Mouse (Mus musculus) erythroblast, adult 5-6 weeks (primary cell): ENCODE data around the gene Asb1. TPM values are rescaled to one million over a fixed set of nuclear protein-coding genes. Genes with fewer than 3 reads are reported as not detected.

Source experiments
- ATAC-seq: replicated peaks from 2 replicates; pipeline ENCODE4 v1.8.0; 2016; ENCODE audit warnings: moderate number of reproducible peaks, mild to moderate bottlenecking, moderate TSS enrichment, inconsistent platforms; ENCODE audit not compliant: poor library complexity, low FRiP score, severe bottlenecking
- total RNA-seq, 2 experiments: library from RNA; stranded (forward) in 1 of 2; stranded (reverse) in 1 of 2; fragments of 150-400 nt in 1 of 2; fragments of 200-764, 138-1000 nt in 1 of 2; gene quantifications; 2 replicates each; pipeline versions ENCODE4 v1.2.3 to v1.2.4; 2015 to 2017; ENCODE audit warnings: low replicate concordance in 2 of 2

Gene Asb1
- total RNA-seq, 2 experiments from 2014 or later: 106 to 299 TPM

GRCm38 (mm10) chr1:91541042-91541592 is 773 bp downstream of the Asb1 start:
- no peak for ATAC-seq

GRCm38 (mm10) chr1:91543974-91544373 is 3.6 kb downstream of the Asb1 start:
- 0 out of 2 replicates have a peak, but pooled peaks have one; percentile 13 for ATAC-seq

- peak; percentile 55 for ATAC-seq
Observed at GRCm38 (mm10) chr1:91545226-91545625, 4.9 kb downstream of the Asb1 start.

DNA sequence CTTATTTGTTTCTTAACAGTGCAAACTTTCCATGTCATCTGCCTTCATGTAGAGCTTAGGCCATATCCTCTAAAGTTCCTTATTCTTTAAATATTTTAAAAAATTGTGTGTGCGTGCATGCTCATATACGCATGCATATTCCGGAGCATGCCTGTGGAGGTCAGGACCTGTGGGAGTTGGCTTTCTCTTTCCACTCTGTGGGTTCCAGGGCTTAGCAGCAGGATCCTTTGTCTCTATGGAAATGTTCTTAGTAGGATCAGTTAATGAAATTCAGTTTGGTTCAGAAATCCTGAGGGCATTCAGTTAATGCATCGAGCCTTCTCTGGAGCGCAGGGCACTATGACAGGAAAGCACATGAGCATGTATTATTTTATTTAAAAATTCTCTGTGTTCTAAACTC is 7.2 kb downstream of the Asb1 start:
- no peak for ATAC-seq

GRCm38 (mm10) chr1:91549073-91549472 is 8.7 kb downstream of the Asb1 start:
- ATAC-seq: peak; percentile 58

DNA sequence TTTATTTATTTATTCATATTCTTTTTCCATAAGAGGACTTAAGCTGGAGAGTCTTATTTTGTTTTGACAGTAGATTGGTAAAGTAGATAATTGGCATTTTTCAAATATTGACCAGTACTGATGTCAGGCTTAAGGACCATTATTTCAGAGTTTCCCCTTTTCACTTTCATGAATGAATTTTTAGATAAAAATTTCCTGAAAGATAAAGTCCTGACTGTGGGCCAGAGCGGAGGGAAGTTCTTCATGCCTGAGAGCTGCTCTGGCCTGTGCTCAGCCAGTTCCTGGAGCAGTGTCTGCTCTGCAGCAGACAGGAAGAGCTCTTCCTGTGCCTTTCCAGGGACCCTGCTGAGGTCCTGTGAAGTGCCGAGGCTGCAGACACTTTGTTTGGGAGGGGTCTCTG is 16.8 kb downstream of the Asb1 start:
- no peak for ATAC-seq

GRCm38 (mm10) chr1:91561226-91561625 is 20.9 kb downstream of the Asb1 start:
- no peak for ATAC-seq

- no peak for ATAC-seq
Observed at GRCm38 (mm10) chr1:91562977-91563590, 22.7 kb downstream of the Asb1 start.

DNA sequence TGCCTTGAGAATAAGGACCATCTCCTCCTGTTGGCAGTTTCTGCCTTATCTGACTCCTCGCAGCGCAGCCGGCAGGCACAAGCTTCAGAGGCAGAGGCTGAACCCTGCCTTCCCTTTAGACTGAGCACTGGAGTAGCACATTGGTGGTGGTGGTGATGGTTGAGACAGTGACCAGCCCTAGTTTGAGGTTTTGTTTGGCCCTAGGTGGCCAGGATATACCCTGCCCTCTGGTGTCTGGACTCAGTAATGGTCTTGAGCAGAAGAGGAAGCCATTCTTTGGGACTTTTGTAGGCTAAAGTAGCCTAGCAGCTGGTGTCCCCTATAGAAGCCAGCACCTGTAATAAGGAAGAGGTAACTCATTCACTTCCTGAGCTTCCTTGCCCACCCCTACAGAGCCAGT is 23.7 kb downstream of the Asb1 start:
- ATAC-seq: peak; percentile 64

DNA sequence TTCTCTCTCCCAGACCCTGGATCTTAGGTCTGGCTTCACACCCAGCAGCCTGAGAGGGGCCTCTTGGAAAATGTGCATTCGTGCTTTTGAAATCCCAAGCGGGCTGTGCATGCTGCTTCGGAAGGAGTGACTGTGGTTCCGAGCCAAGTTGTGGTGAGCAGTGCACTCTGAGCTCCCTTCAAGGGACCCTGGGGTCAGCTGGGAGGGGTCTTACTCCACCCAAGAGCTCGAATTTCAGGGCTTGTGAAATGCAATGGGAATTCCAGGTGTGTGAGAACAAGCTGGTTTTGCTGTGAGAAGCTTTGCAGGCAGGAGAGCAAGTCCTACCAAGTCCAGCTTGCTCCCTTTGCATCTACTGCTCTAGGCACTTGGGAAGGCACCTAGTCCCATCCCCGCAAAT is 24.3 kb downstream of the Asb1 start:
- no peak for ATAC-seq

DNA sequence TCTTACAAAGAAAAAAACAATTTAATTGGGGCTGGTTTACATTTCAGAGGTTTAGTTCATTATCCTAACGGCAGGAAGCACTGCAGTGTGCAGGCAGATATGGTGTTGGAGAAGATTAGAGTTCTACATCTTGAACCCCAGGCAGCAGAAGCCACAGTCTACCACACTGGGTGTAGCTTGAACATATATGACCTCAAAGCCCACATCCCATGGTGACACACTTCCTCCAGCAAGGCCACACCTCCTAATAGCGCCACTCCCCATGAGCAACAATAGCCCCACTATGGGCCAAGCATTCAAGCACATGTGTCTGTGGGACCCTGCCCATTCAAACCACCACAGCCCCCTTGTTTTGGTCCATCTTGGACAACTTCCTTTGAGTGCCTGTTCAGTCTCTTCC is 26.9 kb downstream of the Asb1 start:
- no peak for ATAC-seq

GRCm38 (mm10) chr1:91572458-91572857 is 32.1 kb downstream of the Asb1 start:
- no peak for ATAC-seq

- ATAC-seq: peak; percentile 58
Observed at GRCm38 (mm10) chr1:91574208-91574607, 33.9 kb downstream of the Asb1 start.

- no peak for ATAC-seq
Observed at GRCm38 (mm10) chr1:91577883-91578517, 37.7 kb downstream of the Asb1 start.

DNA sequence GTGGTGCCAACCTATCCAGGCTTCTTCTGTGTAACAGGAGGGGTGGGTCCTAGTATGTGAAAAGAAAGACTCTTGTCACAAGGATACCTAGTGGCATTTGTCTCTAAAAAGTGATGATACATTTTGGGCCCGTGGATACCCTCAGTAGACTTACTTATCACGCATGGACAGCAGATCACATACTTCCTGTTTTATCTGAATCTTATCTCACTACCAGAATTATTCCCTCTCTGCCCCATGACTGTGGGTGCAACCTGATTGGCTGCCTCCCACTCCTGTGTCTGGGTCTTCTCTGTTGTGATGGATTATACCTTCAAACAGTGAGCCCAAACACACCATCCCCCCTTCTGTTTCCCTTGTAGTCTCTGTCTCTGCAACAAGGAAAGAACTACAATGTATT is 40.2 kb downstream of the Asb1 start:
- ATAC-seq: no peak

DNA sequence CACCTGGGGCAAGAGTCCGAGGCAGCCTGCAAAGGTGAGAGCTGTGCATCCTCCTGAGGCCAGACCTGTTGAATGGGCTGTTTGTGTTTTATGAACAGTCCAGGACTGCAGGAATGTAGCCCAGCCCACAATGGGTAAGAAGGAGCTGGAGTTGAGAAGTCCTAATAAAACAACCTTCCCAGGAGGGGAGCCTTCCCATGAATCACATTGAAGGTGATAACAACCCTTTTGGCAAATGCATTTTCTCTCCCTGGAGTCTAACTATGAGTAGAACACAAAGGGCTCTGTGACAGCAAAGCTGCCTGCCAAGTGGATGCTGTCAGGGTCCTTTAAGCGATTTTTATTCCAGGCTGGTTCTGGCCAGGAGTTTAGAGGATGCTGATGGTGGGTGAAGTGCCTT is 40.9 kb downstream of the Asb1 start:
- no peak for ATAC-seq

DNA sequence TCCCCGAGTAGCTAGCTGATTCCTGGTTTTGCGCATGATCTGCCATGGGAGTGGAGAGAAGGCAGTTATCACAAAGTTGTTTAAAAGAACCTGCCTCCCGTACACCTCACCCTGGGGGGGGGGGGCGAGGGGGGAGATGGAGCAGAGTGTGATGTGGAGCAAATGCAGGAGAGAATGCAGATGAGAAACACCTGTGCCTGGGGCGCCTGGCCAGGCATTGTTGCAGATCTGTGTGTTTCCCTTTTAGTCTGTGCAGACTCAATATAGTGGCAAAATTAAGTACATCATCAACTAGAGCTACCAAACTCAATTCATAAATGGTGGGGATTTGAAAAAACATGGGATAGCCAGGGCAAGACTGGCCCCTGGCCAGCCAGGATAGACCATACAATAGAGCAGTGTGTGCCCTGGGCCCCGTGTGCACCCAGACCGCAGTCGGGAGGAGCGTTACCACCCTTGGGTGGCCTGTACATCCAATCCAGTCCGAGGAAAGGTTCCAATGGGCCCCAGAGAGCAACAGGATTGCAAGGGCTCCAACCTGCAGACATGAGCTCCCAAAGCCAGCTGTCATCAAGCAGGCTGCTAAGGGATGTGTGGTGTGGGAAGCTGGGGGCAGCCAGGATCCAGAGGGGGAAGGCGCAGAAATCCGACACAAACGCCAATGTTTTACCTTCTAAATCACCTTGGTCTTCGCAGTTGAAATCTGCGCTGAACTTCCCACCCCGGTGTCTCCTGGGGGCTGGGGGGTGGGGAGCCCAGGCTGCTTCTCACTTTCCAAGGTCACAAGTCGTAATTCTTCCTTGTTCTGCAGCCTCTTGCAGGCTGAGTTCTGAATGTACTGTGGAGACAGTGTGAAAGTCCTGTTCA is 44.9 kb downstream of the Asb1 start:
- no peak for ATAC-seq

- ATAC-seq: no peak
Observed at GRCm38 (mm10) chr1:91589738-91590137, 49.4 kb downstream of the Asb1 start.

GRCm38 (mm10) chr1:91595521-91596020 is 55.2 kb downstream of the Asb1 start:
- ATAC-seq: no peak

- ATAC-seq: no peak
Observed at GRCm38 (mm10) chr1:91597611-91598010, 57.3 kb downstream of the Asb1 start.
